Mouse (Mus musculus): ENCODE data around the gene 9530068E07Rik. TPM values are rescaled to one million over a fixed set of nuclear protein-coding genes. Genes with fewer than 3 reads are reported as not detected.
A peak's percentile ranks its signal among the peaks of the same experiment; 100 is the strongest.
"Not testable (repeated sequence)": the region's sequence is repeated elsewhere in the genome, so short reads cannot be mapped to it uniquely, and the experiment has no call there.

Gene 9530068E07Rik
- 90.0 and 106 TPM in 2 replicates for total RNA-seq (2014; fragmentation: Nextera tagmentation)
- 82.7 and 86.4 TPM in 2 replicates for total RNA-seq (2017)

DNA sequence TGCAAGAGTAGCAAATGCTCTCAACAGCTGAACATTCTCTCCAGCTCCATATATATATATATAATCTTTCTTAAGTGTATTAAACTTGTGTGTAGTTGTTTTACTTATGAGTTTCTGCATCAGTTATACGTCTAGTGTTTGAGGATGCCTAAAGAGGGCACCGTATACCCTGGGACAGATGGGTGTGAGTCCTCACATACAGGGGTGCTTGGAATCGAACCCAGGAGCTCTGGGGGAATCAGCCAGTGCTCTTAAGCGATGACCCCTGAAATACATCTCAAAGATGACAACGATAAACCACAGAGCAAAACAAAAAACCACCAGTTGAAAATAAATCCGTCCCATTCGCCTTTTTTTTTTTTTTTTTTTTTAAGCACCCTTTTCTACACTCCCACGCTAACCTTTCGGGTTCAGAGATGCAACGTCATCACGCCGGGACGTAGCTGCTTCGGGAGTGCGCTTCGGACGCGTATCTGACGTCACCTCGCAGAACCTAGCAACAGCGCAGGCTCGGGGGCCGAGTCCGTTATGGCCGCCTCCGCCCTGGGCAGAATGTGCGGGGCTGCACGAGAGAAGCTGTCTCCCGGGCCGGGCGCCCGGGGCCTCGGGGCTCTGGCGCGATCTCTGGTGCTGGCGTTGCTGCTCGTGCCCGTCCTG lies at the start of gene 9530068E07Rik:
9530068E07Rik (plus strand) TSS at position 489 of the 657 bp plus-strand sequence.
- ATAC-seq (replicated peaks; ENCODE audit: poor library complexity, severe bottlenecking): peak; percentile 91

- ATAC-seq (replicated peaks; ENCODE audit: poor library complexity, severe bottlenecking): peak; percentile 78
These were observed 49.6 kb upstream of the 9530068E07Rik start for GRCm38 (mm10) chr11:52346635-52347005.

- no peak for ATAC-seq (replicated peaks; ENCODE audit: poor library complexity, severe bottlenecking)
These were observed 48.1 kb upstream of the 9530068E07Rik start for GRCm38 (mm10) chr11:52348156-52348555.

- ATAC-seq (replicated peaks; ENCODE audit: poor library complexity, severe bottlenecking): no peak
These were observed 47.5 kb upstream of the 9530068E07Rik start for GRCm38 (mm10) chr11:52348724-52349123.

DNA sequence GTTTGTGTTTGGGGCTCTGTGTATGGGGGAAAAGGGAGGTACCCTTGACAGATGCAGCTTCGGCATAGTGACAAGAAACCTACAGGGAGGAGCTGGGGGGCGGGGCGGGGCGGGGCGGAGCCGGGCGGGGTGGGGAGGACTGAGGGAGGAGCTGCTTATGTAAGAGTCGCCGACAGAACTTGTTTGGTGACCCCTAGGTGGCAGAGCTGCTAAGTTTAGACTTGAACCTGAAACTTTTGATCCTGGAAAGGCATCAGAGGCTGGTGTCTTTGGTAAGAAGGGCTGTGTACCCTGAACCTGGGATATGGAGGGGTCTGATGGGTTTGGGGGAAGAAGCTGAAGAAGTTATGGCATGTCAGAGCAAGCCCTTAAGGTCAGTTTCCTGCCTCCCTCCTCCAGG lies 45.3 kb upstream of the 9530068E07Rik start:
- peak; percentile 74 for ATAC-seq (replicated peaks; ENCODE audit: poor library complexity, severe bottlenecking)

- ATAC-seq (replicated peaks; ENCODE audit: poor library complexity, severe bottlenecking): no peak
These were observed 44.0 kb upstream of the 9530068E07Rik start for GRCm38 (mm10) chr11:52352271-52352670.

GRCm38 (mm10) chr11:52354644-52355043 lies 41.6 kb upstream of the 9530068E07Rik start:
- ATAC-seq (replicated peaks; ENCODE audit: poor library complexity, severe bottlenecking): no peak

GRCm38 (mm10) chr11:52355601-52356000 lies 40.6 kb upstream of the 9530068E07Rik start:
- no peak for ATAC-seq (replicated peaks; ENCODE audit: poor library complexity, severe bottlenecking)

GRCm38 (mm10) chr11:52357091-52357490 lies 39.1 kb upstream of the 9530068E07Rik start:
- ATAC-seq (replicated peaks; ENCODE audit: poor library complexity, severe bottlenecking): not testable (repeated sequence)

DNA sequence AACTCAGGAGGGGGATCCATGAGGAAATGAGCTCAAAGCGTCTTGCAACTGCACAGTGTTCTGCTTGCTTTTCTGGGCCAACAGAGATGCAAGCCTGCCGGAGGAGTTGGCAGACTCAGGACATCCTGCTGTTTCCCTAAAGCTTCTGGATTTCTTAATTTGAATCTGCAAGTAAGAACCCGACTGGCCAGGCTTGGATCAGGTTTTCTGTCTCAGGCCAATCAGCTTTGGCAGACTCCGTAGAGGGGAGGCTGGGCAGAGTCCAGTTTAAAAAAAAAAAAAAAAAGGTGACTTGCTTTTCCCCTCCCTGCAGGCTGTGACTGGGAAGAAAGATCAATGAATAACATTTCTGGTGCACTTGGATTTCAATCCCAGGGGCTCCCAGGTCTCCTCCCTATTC lies 37.7 kb upstream of the 9530068E07Rik start:
- ATAC-seq (replicated peaks; ENCODE audit: poor library complexity, severe bottlenecking): no peak

- ATAC-seq (replicated peaks; ENCODE audit: poor library complexity, severe bottlenecking): peak; percentile 34; the same call in 1 of the 2 replicates
These were observed 36.4 kb upstream of the 9530068E07Rik start for GRCm38 (mm10) chr11:52359686-52360470.

- peak; percentile 80 for ATAC-seq (replicated peaks; ENCODE audit: poor library complexity, severe bottlenecking)
These were observed 35.6 kb upstream of the 9530068E07Rik start, which contains the start of gene Vdac1 for GRCm38 (mm10) chr11:52360471-52361277. Gene Vdac1, plus strand, starts transcription at chr11:52360860.

DNA sequence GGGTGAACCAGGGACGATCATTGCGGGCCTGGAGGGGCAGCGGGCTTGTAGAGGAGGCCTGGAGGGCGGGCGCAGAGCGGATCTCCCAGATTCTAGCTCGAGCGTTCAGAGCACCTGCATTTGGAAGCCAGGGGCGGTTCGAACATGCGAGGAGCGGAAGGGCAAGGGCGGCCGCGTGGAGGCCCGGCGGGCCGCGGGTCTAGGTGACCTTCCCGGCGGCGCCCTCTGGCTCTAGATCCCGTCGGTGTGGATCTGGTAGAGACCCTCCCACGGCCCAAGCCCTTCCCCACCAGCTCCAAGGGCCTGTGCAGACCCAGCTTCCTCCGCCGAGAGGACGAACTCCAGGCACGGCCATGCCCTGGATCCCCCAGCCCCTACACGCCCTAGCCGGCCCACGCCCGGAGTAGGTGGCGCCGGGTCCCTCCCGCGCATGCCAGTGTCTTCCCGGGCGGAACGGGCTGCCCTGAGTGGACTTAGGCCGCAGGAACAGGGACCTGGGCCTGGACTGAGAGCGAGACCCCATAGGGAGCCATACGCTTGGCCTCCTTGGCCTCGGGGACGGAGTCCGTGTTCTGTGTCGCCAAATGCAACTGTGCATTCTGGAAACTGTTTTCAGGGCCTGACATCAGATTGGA lies 34.8 kb upstream of the 9530068E07Rik start:
- ATAC-seq (replicated peaks; ENCODE audit: poor library complexity, severe bottlenecking): peak; percentile 6

GRCm38 (mm10) chr11:52364376-52364775 lies 31.9 kb upstream of the 9530068E07Rik start:
- no peak for ATAC-seq (replicated peaks; ENCODE audit: poor library complexity, severe bottlenecking)

GRCm38 (mm10) chr11:52365143-52365542 lies 31.1 kb upstream of the 9530068E07Rik start:
- no peak for ATAC-seq (replicated peaks; ENCODE audit: poor library complexity, severe bottlenecking)

GRCm38 (mm10) chr11:52366358-52366757 lies 29.9 kb upstream of the 9530068E07Rik start:
- 0 out of 2 replicates have a peak, but pooled peaks have one; percentile 13 for ATAC-seq (replicated peaks; ENCODE audit: poor library complexity, severe bottlenecking)

- ATAC-seq (replicated peaks; ENCODE audit: poor library complexity, severe bottlenecking): peak; percentile 51
These were observed 27.8 kb upstream of the 9530068E07Rik start for GRCm38 (mm10) chr11:52368176-52368985.

DNA sequence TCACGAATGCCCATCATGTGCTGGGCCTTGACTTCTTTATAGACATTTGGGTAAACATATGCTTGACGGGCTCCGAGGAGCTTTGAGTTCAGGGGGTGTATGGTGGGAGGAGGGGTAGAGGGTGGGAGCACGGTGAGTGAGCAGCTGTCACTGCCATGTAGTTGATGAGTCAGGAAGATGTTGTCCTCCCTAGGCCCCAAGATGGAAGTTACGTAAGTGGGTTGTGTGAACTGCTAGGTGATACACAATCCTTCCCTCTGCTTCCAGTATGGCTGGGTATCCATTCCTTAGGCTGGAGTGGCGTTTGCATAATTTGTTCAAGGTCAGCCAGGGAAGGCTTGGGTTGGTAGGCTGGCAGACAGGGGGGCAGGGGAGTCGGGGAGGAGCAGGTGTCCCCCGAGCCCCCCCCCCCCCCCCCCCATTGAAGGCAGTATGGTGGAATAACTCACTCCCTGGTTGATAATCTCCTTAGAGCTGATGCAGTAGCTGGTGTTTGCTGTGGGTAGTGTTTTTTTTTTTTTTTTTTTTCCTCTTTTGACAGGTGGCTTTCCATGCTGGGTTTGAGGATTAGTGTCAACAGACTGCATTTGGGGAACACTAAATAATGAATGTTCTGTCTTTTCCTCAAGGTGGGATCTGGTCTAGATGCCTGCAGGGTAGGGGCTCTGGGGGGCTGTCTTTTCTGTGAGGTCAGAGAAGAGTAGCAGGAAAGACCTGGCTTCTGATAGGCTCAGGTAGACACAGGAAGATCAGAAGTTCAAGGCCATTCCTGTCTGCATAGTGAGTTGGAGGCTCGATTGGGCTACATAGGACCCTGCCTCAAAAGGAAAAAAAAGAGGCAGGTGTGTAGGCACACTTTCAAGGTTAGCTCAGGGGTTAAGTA lies 26.7 kb upstream of the 9530068E07Rik start:
- ATAC-seq (replicated peaks; ENCODE audit: poor library complexity, severe bottlenecking): peak; percentile 35

All from granulocyte monocyte progenitor cell, adult 5-6 weeks (primary cell).